Mouse (Mus musculus): ENCODE measurements at regions not wholly inside any gene's neighbourhood (a gene's known extent, or its start where the extent isn't known, plus 50 kb on each side); places are given as distances from the start of the nearest gene placed in this dataset.

DNA sequence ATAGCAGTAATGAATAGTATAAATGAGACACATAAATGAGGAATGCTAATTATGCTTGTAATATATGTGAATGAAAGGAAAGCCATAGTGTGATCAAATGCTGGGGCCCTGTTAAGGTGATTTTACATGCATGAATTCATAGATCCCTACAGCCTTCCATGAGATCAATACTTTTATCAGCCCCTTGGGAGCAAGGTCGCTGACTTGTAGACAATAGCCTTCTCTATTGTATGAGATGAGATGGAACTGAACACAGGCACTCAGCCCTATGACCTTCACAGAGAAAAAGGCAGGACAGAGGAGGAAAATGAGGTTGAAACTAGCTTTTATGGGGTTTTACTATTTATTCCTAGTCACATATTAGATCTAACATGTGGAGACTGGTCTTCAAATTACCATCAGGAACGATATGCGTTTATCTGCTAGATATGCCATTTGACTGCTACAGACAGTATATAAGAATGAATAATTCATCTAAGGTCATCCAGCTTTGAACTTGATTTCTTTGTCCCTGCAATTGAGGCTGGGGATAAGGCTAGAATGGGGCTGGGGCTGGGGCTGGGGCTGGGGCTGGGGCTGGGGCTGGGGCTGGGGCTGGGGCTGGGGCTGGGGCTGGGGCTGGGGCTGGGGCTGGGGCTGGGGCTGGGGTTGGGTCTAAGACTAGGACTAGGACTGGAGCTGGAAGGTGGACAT lies 1390.0 kb upstream of the Lrrc6 start:
- Histone ChIP-seq H3K4me2 (no peak overlapping the region), H3K27me3 (replicated peaks) (no peaks in the 10 kb centered on the region), H3K27ac (no peak overlapping the region), H3K36me3 (replicated peaks) (no peaks in the 10 kb centered on the region), H3K9ac (no peak overlapping the region), H3K4me3 (no peak overlapping the region), H3K9me3 (no peaks in the 10 kb centered on the region), H3K4me1 (peaks cover 6% of the 10 kb centered on the region; the same call in 1 of the 2 replicates)
- no peak for ATAC-seq (replicated peaks)
- 46% methylated on average over 3 of the region's 3 CpGs for WGBS

GRCm38 (mm10) chr15:67888548-67888947 lies 1387.8 kb upstream of the Lrrc6 start:
- Histone ChIP-seq H3K4me1 (peaks cover 6% of the 10 kb centered on the region; the same call in 1 of the 2 replicates), H3K4me3 (no peak overlapping the region), H3K4me2 (no peak overlapping the region), H3K36me3 (replicated peaks) (no peaks in the 10 kb centered on the region), H3K27ac (no peak overlapping the region), H3K27me3 (replicated peaks) (no peaks in the 10 kb centered on the region), H3K9me3 (no peaks in the 10 kb centered on the region), H3K9ac (no peak overlapping the region)
- no peak for ATAC-seq (replicated peaks)

DNA sequence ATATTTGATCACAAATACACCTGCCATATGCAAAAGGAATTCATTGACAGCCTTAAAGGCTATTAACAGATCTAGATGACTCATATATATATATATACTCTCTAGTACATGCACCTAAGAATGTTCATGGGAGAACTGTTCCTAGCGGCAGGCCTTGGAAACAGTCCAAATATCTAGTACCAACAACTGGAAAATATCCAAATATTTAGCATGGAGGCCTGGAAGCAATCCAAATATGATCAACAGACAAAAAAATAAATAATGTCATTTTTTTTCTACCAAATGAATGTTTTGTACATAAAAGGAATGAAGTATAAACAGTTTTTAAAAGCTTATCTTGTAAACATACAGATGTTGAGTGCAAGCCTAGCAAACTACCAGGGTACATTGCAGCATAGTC lies 1354.6 kb upstream of the Lrrc6 start:
- no peak overlapping the region for H3K4me2 ChIP-seq
- no peaks in the 10 kb centered on the region for H3K4me1 ChIP-seq
- H3K9ac ChIP-seq = no peak overlapping the region
- H3K27ac ChIP-seq = no peak overlapping the region
- no peaks in the 10 kb centered on the region for H3K36me3 ChIP-seq (replicated peaks)
- no peak for ATAC-seq (replicated peaks)
- no peaks in the 10 kb centered on the region for H3K9me3 ChIP-seq
- no peaks in the 10 kb centered on the region for H3K27me3 ChIP-seq (replicated peaks)
- 73% methylated on average over 1 of the region's 1 CpGs for WGBS
- H3K4me3 ChIP-seq = no peak overlapping the region

- Histone ChIP-seq H3K9me3 (no peaks in the 10 kb centered on the region), H3K4me2 (no peak overlapping the region), H3K4me1 (no peaks in the 10 kb centered on the region), H3K4me3 (no peak overlapping the region), H3K36me3 (replicated peaks) (no peaks in the 10 kb centered on the region), H3K27me3 (replicated peaks) (no peaks in the 10 kb centered on the region), H3K9ac (no peak overlapping the region), H3K27ac (no peak overlapping the region)
- whole genome bisulfite sequencing = 78% methylated on average over 3 of the region's 3 CpGs
- no peak for ATAC-seq (replicated peaks)
Observed at GRCm38 (mm10) chr15:67850118-67850517, 1349.4 kb upstream of the Lrrc6 start.

- H3K27me3 ChIP-seq (replicated peaks) = no peaks in the 10 kb centered on the region
- no peaks in the 10 kb centered on the region for H3K9me3 ChIP-seq
- ATAC-seq (replicated peaks) = no peak
- H3K4me1 ChIP-seq = no peaks in the 10 kb centered on the region
- no peak overlapping the region for H3K27ac ChIP-seq
- H3K36me3 ChIP-seq (replicated peaks) = no peaks in the 10 kb centered on the region
- no peak overlapping the region for H3K9ac ChIP-seq
- 91% methylated on average over 2 of the region's 2 CpGs for WGBS
- H3K4me3 ChIP-seq = no peak overlapping the region
- no peak overlapping the region for H3K4me2 ChIP-seq
Observed at GRCm38 (mm10) chr15:67845707-67846106, 1345.0 kb upstream of the Lrrc6 start.

GRCm38 (mm10) chr15:67840671-67841070 lies 1340.0 kb upstream of the Lrrc6 start:
- no peaks in the 10 kb centered on the region for H3K9me3 ChIP-seq
- no peak for ATAC-seq (replicated peaks)
- H3K4me2 ChIP-seq = no peak overlapping the region
- no peak overlapping the region for H3K4me3 ChIP-seq
- no peaks in the 10 kb centered on the region for H3K4me1 ChIP-seq
- H3K36me3 ChIP-seq (replicated peaks) = no peaks in the 10 kb centered on the region
- no peak overlapping the region for H3K9ac ChIP-seq
- no peak overlapping the region for H3K27ac ChIP-seq
- H3K27me3 ChIP-seq (replicated peaks) = no peaks in the 10 kb centered on the region
- WGBS = 89% methylated on average over 3 of the region's 3 CpGs

DNA sequence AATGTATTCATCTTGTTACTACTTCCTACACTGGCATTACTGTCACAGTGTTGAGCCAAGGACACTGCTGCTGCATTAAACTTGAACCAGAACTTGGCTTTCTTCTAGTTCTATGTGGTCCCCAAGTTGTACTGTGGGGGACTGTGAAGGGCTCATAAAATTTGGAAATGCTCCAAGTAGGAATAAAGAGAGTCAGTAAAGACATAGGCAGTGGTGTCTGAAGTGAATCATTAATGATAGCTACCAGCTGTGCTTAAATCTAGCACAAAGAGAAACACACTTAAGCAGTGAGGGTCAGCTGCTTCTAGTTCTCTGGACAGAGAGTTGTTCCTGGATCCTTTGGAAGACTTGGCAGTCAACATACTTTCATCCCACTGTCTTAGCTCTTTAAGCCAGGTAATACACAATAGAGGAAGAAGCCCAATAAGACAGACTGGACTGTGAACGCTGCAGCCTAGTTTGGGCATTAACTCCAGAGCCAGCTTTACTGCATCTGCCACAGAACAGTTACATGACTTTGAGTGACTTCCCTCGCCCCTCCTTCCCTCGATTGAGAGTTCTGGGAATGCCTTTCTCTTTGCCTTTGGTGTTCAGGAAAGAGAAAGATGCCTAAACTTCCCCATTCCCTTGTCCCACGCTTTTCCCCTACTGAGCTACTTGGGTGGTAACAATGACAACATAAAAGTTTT lies 1325.2 kb upstream of the Lrrc6 start:
- H3K9ac ChIP-seq = no peak overlapping the region
- H3K9me3 ChIP-seq = no peaks in the 10 kb centered on the region
- WGBS = 77% methylated on average over 4 of the region's 4 CpGs
- H3K36me3 ChIP-seq (replicated peaks) = no peaks in the 10 kb centered on the region
- no peak overlapping the region for H3K4me2 ChIP-seq
- H3K27me3 ChIP-seq (replicated peaks) = no peaks in the 10 kb centered on the region
- no peak overlapping the region for H3K27ac ChIP-seq
- ATAC-seq (replicated peaks) = no peak
- H3K4me1 ChIP-seq = no peaks in the 10 kb centered on the region
- no peak overlapping the region for H3K4me3 ChIP-seq

DNA sequence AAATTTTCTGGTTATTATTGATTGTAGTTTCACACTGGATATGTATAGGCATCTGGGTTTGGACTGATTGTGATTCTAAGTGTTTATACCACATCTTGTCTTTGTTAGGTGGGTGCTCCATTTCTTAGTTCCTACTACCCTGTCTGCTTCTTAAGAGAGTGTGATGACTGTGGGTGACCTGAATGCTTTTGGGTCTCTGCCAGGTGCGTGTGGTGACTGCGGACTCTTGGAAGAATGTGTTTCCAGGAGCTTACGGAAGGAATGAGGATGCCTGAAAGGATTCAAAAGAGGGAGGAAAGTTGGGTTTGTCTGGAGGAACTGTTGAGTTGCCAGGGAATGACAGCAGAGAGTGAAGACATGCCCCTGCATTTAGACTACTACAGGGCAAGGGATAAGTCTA lies 1322.5 kb upstream of the Lrrc6 start:
- Histone ChIP-seq H3K4me3 (no peak overlapping the region), H3K36me3 (replicated peaks) (no peaks in the 10 kb centered on the region), H3K27ac (no peak overlapping the region), H3K4me2 (no peak overlapping the region), H3K9me3 (no peaks in the 10 kb centered on the region), H3K27me3 (replicated peaks) (no peaks in the 10 kb centered on the region), H3K9ac (no peak overlapping the region), H3K4me1 (no peaks in the 10 kb centered on the region)
- 76% methylated on average over 3 of the region's 3 CpGs for WGBS
- no peak for ATAC-seq (replicated peaks)

GRCm38 (mm10) chr15:67799871-67800270 lies 1299.2 kb upstream of the Lrrc6 start:
- Histone ChIP-seq H3K4me1 (no peaks in the 10 kb centered on the region), H3K9ac (no peak overlapping the region), H3K9me3 (no peaks in the 10 kb centered on the region), H3K4me2 (no peak overlapping the region), H3K27me3 (replicated peaks) (no peaks in the 10 kb centered on the region), H3K4me3 (no peak overlapping the region), H3K27ac (no peak overlapping the region), H3K36me3 (replicated peaks) (no peaks in the 10 kb centered on the region)
- ATAC-seq (replicated peaks) = no peak
- WGBS = 72% methylated on average over 1 of the region's 1 CpGs

DNA sequence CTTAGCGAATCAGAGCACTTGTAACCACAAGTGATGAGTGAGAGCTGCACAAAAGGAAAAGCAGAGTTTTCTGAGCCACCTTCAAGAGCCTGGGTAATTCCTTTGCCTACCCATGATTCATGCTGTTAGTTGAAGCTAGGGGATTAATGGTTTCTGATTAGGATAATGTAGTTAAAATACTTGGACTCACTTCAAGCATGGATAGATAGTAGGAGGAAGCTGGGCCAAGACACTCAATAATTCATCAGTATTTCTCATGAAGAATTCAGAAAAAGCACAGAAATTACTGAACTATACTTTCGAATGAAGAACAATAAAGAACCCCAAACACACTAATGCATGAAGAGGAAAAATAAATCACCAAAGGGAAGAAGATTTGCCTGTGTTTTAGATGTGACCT lies 1294.9 kb upstream of the Lrrc6 start:
- no peak for ATAC-seq (replicated peaks)
- H3K36me3 ChIP-seq (replicated peaks) = no peaks in the 10 kb centered on the region
- H3K9ac ChIP-seq = no peak overlapping the region
- no peak overlapping the region for H3K4me2 ChIP-seq
- 86% methylated on average over 2 of the region's 2 CpGs for WGBS
- H3K4me1 ChIP-seq = no peaks in the 10 kb centered on the region
- no peaks in the 10 kb centered on the region for H3K27me3 ChIP-seq (replicated peaks)
- no peaks in the 10 kb centered on the region for H3K9me3 ChIP-seq
- H3K4me3 ChIP-seq = no peak overlapping the region
- H3K27ac ChIP-seq = no peak overlapping the region

DNA sequence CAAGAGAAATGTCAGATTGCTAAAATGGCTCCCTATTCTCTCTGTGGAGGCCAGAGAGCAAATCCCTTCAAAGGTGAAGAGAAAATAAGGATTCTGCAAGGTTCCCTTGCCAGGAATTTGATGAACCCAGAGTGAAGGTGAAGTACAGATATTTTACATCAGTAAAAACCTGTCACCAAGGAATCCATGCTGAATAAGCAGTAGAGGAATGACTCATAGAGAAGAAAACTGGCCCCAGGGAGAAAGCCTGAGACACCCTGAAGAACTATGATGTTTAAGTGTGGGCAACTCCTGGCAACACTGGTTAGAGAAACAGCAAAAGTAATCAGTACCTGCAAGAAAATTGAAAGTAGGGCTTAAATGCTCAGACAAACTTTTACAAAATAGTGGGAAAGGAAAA lies 1292.1 kb upstream of the Lrrc6 start:
- H3K4me2 ChIP-seq = no peak overlapping the region
- no peaks in the 10 kb centered on the region for H3K4me1 ChIP-seq
- no peak overlapping the region for H3K4me3 ChIP-seq
- H3K9ac ChIP-seq = no peak overlapping the region
- H3K27me3 ChIP-seq (replicated peaks) = no peaks in the 10 kb centered on the region
- no peaks in the 10 kb centered on the region for H3K9me3 ChIP-seq
- H3K36me3 ChIP-seq (replicated peaks) = no peaks in the 10 kb centered on the region
- no peak overlapping the region for H3K27ac ChIP-seq
- ATAC-seq (replicated peaks) = no peak

GRCm38 (mm10) chr15:67788587-67788986 lies 1287.9 kb upstream of the Lrrc6 start:
- H3K9me3 ChIP-seq = no peaks in the 10 kb centered on the region
- H3K36me3 ChIP-seq (replicated peaks) = no peaks in the 10 kb centered on the region
- no peak overlapping the region for H3K4me3 ChIP-seq
- H3K27ac ChIP-seq = no peak overlapping the region
- no peaks in the 10 kb centered on the region for H3K4me1 ChIP-seq
- no peak overlapping the region for H3K9ac ChIP-seq
- H3K4me2 ChIP-seq = no peak overlapping the region
- ATAC-seq (replicated peaks) = no peak
- H3K27me3 ChIP-seq (replicated peaks) = no peaks in the 10 kb centered on the region

- no peak for ATAC-seq (replicated peaks)
- Histone ChIP-seq H3K4me3 (no peak overlapping the region), H3K36me3 (replicated peaks) (no peaks in the 10 kb centered on the region), H3K27ac (no peak overlapping the region), H3K27me3 (replicated peaks) (no peaks in the 10 kb centered on the region), H3K4me2 (no peak overlapping the region), H3K9me3 (no peaks in the 10 kb centered on the region), H3K9ac (no peak overlapping the region), H3K4me1 (no peaks in the 10 kb centered on the region)
- WGBS = 67% methylated on average over 2 of the region's 2 CpGs
Observed at GRCm38 (mm10) chr15:67785583-67785982, 1284.9 kb upstream of the Lrrc6 start.

All from midbrain, embryonic 15.5 days (tissue).